In the genomic region with DNA sequence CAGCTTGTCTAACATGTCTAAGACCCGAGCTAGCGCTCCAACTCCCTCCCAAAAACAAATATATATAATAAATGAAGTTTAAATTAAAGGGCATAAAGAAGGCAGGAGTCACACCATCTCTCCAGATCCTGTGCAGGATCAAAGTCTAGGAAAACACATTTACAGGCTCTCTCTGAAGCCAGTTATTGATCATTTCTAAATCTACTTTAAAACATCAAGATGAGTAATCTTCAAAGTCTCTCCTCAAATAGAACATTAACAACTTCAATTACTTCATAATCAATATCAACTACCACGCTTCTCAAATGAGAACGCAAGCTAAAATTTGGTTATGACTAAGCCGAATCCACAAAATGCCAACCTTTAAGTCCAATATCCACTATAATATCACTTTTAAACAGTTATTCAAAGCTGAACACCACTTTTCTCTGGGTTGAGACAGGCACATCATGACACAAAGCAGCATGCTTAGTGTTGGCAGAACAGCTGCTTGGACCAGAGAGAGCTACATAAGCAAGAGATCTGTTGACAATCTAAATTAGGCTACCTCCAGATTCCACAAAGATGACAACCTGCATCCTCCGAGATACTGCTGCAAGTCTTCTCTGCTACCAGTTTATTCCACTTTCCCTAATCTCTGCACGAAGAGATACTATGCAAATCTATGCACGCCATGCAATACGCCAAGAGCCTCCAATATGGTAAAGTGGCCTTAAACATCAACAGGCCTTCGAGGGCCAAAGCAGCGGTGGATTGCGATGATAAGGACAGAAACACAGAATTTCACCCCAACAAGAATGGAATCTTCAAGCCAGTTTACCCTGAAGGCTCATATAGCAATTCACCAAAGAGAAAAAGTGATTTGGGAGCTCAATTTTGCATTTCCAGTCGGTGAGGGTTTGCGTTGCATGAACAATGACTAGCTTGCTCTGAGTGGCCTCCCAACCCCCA, we compare ENCODE assay signal across 8 mouse cellular contexts. TPM values are rescaled to one million over a fixed set of nuclear protein-coding genes. Genes with fewer than 3 reads are reported as not detected.
DNase-seq lines count a peak whose midpoint lies in the region; ATAC-seq and TF ChIP-seq lines count a peak whose summit lies in the region.

No protein-coding gene starts in this region.

- no peak overlapping the region for H3K27ac ChIP-seq in spleen, adult 2 months (ENCODE audit: insufficient read depth, low read length)
- peak overlapping the region; percentile 90 for H3K27ac ChIP-seq in limb, embryonic 14.5 days (replicated peaks; ENCODE audit: low read depth, low read length)
- peak overlapping the region; percentile 95 for H3K27ac ChIP-seq in stomach, postnatal 0 days (replicated peaks)

- peak overlapping the region; percentile 85 for H3K4me3 ChIP-seq in spleen, adult 2 months (ENCODE audit: extremely low read depth, insufficient read depth, insufficient read length)
- H3K4me3 ChIP-seq in limb, embryonic 14.5 days (replicated peaks; ENCODE audit: low read length) = peak overlapping the region; percentile 97
- peak overlapping the region; percentile 97 for H3K4me3 ChIP-seq in stomach, postnatal 0 days (ENCODE audit: low read depth, low read length)

- no peaks in the 10 kb centered on the region; the same call in 1 of the 2 replicates for H3K4me1 ChIP-seq in spleen, adult 2 months (ENCODE audit: control insufficient read depth, insufficient read depth, insufficient read length)
- H3K4me1 ChIP-seq in limb, embryonic 14.5 days (ENCODE audit: control insufficient read depth, insufficient read depth, low read length) = peaks cover 21% of the 10 kb centered on the region
- H3K4me1 ChIP-seq in stomach, postnatal 0 days (replicated peaks; ENCODE audit: control insufficient read depth, insufficient read depth) = peaks cover 5% of the 10 kb centered on the region

- TF ChIP-seq POLR2A in spleen, adult 2 months (IDR thresholded peaks at IDR 0.05; ENCODE audit: low read depth, low read length) = no peak
- TF ChIP-seq POLR2A in limb, embryonic 14.5 days (IDR thresholded peaks at IDR 0.05; ENCODE audit: borderline replicate concordance, extremely low read depth, insufficient read depth, insufficient read length) = no peak

- ATAC-seq in limb, embryonic 14.5 days (ENCODE audit: low FRiP score, low read depth) = no peak
- no peak for ATAC-seq in stomach, postnatal 0 days (ENCODE audit: low FRiP score, low TSS enrichment)

- peak overlapping the region; percentile 66 for H3K4me2 ChIP-seq in limb, embryonic 14.5 days (replicated peaks; ENCODE audit: low read depth, low read length, severe bottlenecking)
- peak overlapping the region; percentile 88 for H3K4me2 ChIP-seq in stomach, postnatal 0 days (replicated peaks; ENCODE audit: low read depth)

- peak; percentile 57 for DNase-seq in gastrocnemius, adult 18-20 months (ENCODE audit: low spot score)
- no peak for DNase-seq in gastrocnemius, adult 8-10 months (ENCODE audit: low spot score in 2 of 2)
- no peak for DNase-seq in spleen, adult 2 months (ENCODE audit: low read depth in 1 of 2, low spot score in 2 of 2)
- no peak for DNase-seq in spleen, postnatal 14 days (ENCODE audit: low spot score in 2 of 2)
- DNase-seq in limb, embryonic 14.5 days (ENCODE audit: low spot score) = no peak
- DNase-seq in stomach, postnatal 0 days (ENCODE audit: low spot score) = no peak
- no peak for DNase-seq in retina, embryonic 14.5 days (ENCODE audit: low spot score)
- no peak for DNase-seq in layer of hippocampus, postnatal 10 days (ENCODE audit: low spot score in 2 of 2)

- H3K9ac ChIP-seq in limb, embryonic 14.5 days (ENCODE audit: low read depth, low read length, severe bottlenecking) = peak overlapping the region; percentile 94
- H3K9ac ChIP-seq in stomach, postnatal 0 days (ENCODE audit: low read length) = peak overlapping the region; percentile 92

- 73% methylated on average over 14 of the region's 14 CpGs for WGBS in spleen, adult 2 months
- WGBS in limb, embryonic 14.5 days = 47% methylated on average over 14 of the region's 14 CpGs
- 36% methylated on average over 14 of the region's 14 CpGs for WGBS in stomach, postnatal 0 days

- TF ChIP-seq EP300 in stomach, postnatal 0 days (optimal IDR thresholded peaks at IDR 0.05) = no peak

- TF ChIP-seq CTCF in spleen, adult 2 months (IDR thresholded peaks at IDR 0.05; ENCODE audit: extremely low read depth, insufficient read depth, insufficient read length, insufficient replicate concordance) = no peak
- TF ChIP-seq CTCF in stomach, postnatal 0 days (IDR thresholded peaks at IDR 0.05; ENCODE audit: low read depth) = no peak

- H3K9me3 ChIP-seq in limb, embryonic 14.5 days (ENCODE audit: control insufficient read depth, low read length) = no peaks in the 10 kb centered on the region
- H3K9me3 ChIP-seq in stomach, postnatal 0 days (ENCODE audit: control insufficient read depth, low read length) = no peaks in the 10 kb centered on the region

- no peaks in the 10 kb centered on the region for H3K36me3 ChIP-seq in spleen, adult 2 months (ENCODE audit: control insufficient read depth, insufficient read depth, low read length)
- H3K36me3 ChIP-seq in limb, embryonic 14.5 days (ENCODE audit: control insufficient read depth, insufficient read depth, low read length) = no peaks in the 10 kb centered on the region
- no peaks in the 10 kb centered on the region for H3K36me3 ChIP-seq in stomach, postnatal 0 days (ENCODE audit: control insufficient read depth, insufficient read depth, low read length)

- no peaks in the 10 kb centered on the region; the same call in none of the 2 replicates for H3K27me3 ChIP-seq in spleen, adult 2 months (ENCODE audit: control insufficient read depth, insufficient read depth, low read length)
- H3K27me3 ChIP-seq in limb, embryonic 14.5 days (ENCODE audit: control insufficient read depth, insufficient read depth, low read length) = no peaks in the 10 kb centered on the region
- no peaks in the 10 kb centered on the region for H3K27me3 ChIP-seq in stomach, postnatal 0 days (ENCODE audit: control insufficient read depth, insufficient read depth, low read length)

RNA-seq across cellular contexts. Expression of a gene that starts 1.5 kb away (rescaled TPM):
- total RNA-seq in gastrocnemius, adult 18-20 months (2021) = 100 to 1,000 TPM; 255 to 285 TPM
- 100 to 1,000 TPM; 281 to 318 (median 297) TPM for total RNA-seq in gastrocnemius, adult 8-10 months (2022)
- 9.3 and 12.6 TPM in 2 replicates for polyA plus RNA-seq in spleen, adult 2 months (2012; rRNA removed)
- 35.0 and 41.6 TPM in 2 replicates for polyA plus RNA-seq in limb, embryonic 14.5 days (2012; rRNA removed)
- 47.6 and 50.3 TPM in 2 replicates for polyA plus RNA-seq in limb, embryonic 14.5 days (2014; fragmentation: Nextera tagmentation; extraction: Ambion mirVana)
- polyA plus RNA-seq in stomach, postnatal 0 days (2015; fragmentation: Nextera tagmentation; extraction: Ambion mirVana) = 18.0 and 23.9 TPM in 2 replicates
- total RNA-seq in layer of hippocampus, postnatal 10 days (2021) = 100 to 1,000 TPM; 402 to 413 TPM
